Mouse (Mus musculus) erythroblast, embryonic 14.5 days (primary cell): ENCODE data around the gene Epgn.

Source experiments
- GATA1 ChIP-seq: IDR thresholded peaks from 2 replicates; pipeline ENCODE4 v1.6.1; 2012; ENCODE audit warnings: low read length, inconsistent platforms, mixed read lengths
- TAL1 ChIP-seq: IDR thresholded peaks from 3 replicates; pipeline ENCODE4 v1.6.1; 2012; ENCODE audit warnings: low read length, inconsistent platforms, mixed read lengths

DNA sequence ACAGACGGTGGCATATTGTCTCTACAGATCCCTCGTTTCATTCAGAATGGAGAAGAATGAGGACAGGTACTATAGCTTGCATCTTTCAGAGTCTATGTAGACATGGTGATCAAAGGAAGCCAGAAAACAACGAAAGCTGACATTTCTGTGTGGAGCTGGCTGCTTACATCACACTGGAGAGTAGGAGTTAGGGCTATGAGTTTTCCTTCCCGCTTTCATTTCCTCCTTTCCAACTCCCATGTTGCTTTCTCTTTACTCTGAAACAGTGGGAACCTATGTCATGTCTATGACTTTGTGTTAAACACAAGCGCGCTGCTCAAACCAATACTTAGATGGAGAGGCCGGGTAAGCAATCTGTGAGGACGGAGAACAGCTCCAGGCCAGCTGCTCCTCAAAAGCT, 27.3 kb upstream of the Epgn start:
- no peak for TF ChIP-seq TAL1
- TF ChIP-seq GATA1 = no peak
